Mouse (Mus musculus) C2C12 (cell line): ENCODE results near the gene Fiz1.

Experiments
- CTCF ChIP-seq: IDR thresholded peaks from one replicate; pipeline ENCODE4 v1.5.1; 2011; ENCODE audit not compliant: control insufficient read depth, insufficient read depth, insufficient read length
- MYOG ChIP-seq: IDR thresholded peaks from one replicate; pipeline ENCODE4 v1.6.1; 2011; ENCODE audit not compliant: control insufficient read depth, insufficient read length; ENCODE audit errors: extremely low read depth

DNA sequence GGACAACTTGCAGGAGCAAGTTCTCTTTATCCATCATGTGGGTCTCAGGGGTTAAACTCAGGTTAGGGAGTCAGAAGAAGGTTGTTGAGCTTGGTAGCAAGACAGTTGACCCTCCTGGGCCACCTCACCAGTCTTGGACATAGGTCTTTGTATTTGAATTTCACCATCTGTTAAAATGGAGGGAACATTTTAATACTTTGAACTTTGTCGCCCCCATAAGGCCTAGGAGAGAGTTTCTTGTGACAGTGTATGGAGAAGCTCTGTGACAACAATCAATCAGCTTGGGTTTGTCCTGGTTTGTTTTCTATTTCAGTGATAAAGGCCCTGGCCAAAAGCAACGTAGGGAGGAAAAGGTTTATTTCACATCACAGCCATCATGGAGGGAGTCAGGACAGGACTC is 32.8 kb upstream of the Fiz1 start:
- TF ChIP-seq CTCF (no peak), MYOG (no peak)
